ENCODE assay signal across 28 mouse cellular contexts in genomic region chr2:69132488-69133040, GRCm38 (mm10). TPM values are rescaled to one million over a fixed set of nuclear protein-coding genes. Genes with fewer than 3 reads are reported as not detected.
DNase-seq lines count a peak whose midpoint lies in the region; ATAC-seq and TF ChIP-seq lines count a peak whose summit lies in the region.
"Had no signal": no experiment of that assay in that cellular context is flagged by ENCODE, and none has a peak within 500 bp of the region (broad histone marks: within the 10 kb centered on the region; RNA-seq: fewer than 3 reads in every experiment).

No protein-coding gene starts in this region.

- no peak overlapping the region for H3K27ac ChIP-seq in intestine, embryonic 14.5 days (ENCODE audit: low read depth)
- no peak overlapping the region for H3K27ac ChIP-seq in intestine, postnatal 0 days (ENCODE audit: low read depth, low read length)
- peak overlapping the region; percentile 56; the same call in 1 of the 2 replicates for H3K27ac ChIP-seq in liver, embryonic 12.5 days
- 0 out of 2 replicates have a peak overlapping the region, but pooled peaks have one; percentile 18 for H3K27ac ChIP-seq in stomach, postnatal 0 days (replicated peaks)
- H3K27ac ChIP-seq: heart, embryonic 15.5 days; hindbrain, embryonic 12.5 days; hindbrain, postnatal 0 days; left cerebral cortex, adult 2 months had no signal

- peaks cover 12% of the 10 kb centered on the region for H3K4me1 ChIP-seq in intestine, embryonic 14.5 days (replicated peaks; ENCODE audit: control insufficient read depth, insufficient read depth, low read length)
- H3K4me1 ChIP-seq in intestine, postnatal 0 days (replicated peaks; ENCODE audit: control insufficient read depth, insufficient read depth, low read length) = 0 out of 2 replicates have a peak, but pooled peaks cover 12% of the 10 kb centered on the region
- peaks cover 25% of the 10 kb centered on the region for H3K4me1 ChIP-seq in liver, embryonic 12.5 days
- no peaks in the 10 kb centered on the region for H3K4me1 ChIP-seq in stomach, postnatal 0 days (replicated peaks; ENCODE audit: control insufficient read depth, insufficient read depth)

- H3K9ac ChIP-seq in intestine, embryonic 14.5 days (ENCODE audit: low read length) = no peak overlapping the region
- no peak overlapping the region for H3K9ac ChIP-seq in intestine, postnatal 0 days (ENCODE audit: low read depth, low read length)
- no peak overlapping the region for H3K9ac ChIP-seq in liver, embryonic 12.5 days
- no peak overlapping the region for H3K9ac ChIP-seq in stomach, postnatal 0 days (ENCODE audit: low read length)
- H3K9ac ChIP-seq: forebrain, postnatal 0 days; heart, embryonic 15.5 days; hindbrain, embryonic 12.5 days; lung, embryonic 14.5 days had no signal

- H3K4me2 ChIP-seq in intestine, embryonic 14.5 days (ENCODE audit: low read length) = no peak overlapping the region
- no peak overlapping the region for H3K4me2 ChIP-seq in intestine, postnatal 0 days (replicated peaks; ENCODE audit: low read depth)
- H3K4me2 ChIP-seq in liver, embryonic 12.5 days = no peak overlapping the region
- H3K4me2 ChIP-seq in stomach, postnatal 0 days (replicated peaks; ENCODE audit: low read depth) = no peak overlapping the region
- H3K4me2 ChIP-seq: heart, embryonic 15.5 days; hindbrain, embryonic 12.5 days; lung, embryonic 14.5 days had no signal

- no peak for TF ChIP-seq EP300 in stomach, postnatal 0 days (optimal IDR thresholded peaks at IDR 0.05)

- TF ChIP-seq CTCF in intestine, postnatal 0 days (IDR thresholded peaks at IDR 0.05; ENCODE audit: low read depth) = no peak
- no peak for TF ChIP-seq CTCF in stomach, postnatal 0 days (IDR thresholded peaks at IDR 0.05; ENCODE audit: low read depth)

- intact Hi-C loops in left cerebral cortex, postnatal 25 days (cut with DNase I) = no loop called here

- DNase-seq in intestine, embryonic 14.5 days (ENCODE audit: low spot score) = peak; percentile 51
- peak; percentile 41 for DNase-seq in urinary bladder, postnatal 14 days (ENCODE audit: low spot score)
- no peak for DNase-seq in urinary bladder, adult 2 months (ENCODE audit: low spot score)
- DNase-seq in stomach, postnatal 0 days (ENCODE audit: low spot score) = peak; percentile 22
- DNase-seq in adrenal gland, postnatal 10 days = no peak
- no peak for DNase-seq in left cerebral cortex, postnatal 25 days (ENCODE audit: low spot score in 2 of 2)
- DNase-seq: adrenal gland, adult 8-10 months; cerebellum, adult 11 months; cerebellum, adult 9-11 months; forebrain, postnatal 0 days; kidney, postnatal 25 days; left cerebral cortex, postnatal 4 days; lung, embryonic 14.5 days; lung, postnatal 14 days; right cerebral cortex, postnatal 25 days; spleen, adult 18-20 months; thymus, adult 18-20 months; thymus, postnatal 25 days had no signal

- no peak for ATAC-seq in intestine, embryonic 14.5 days (replicated peaks; ENCODE audit: low FRiP score, low TSS enrichment, low read depth)
- no peak for ATAC-seq in intestine, postnatal 0 days
- peak; percentile 25 for ATAC-seq in liver, embryonic 12.5 days
- ATAC-seq in stomach, postnatal 0 days (ENCODE audit: low FRiP score, low TSS enrichment) = no peak
- ATAC-seq: CD4-positive, CD25-positive, alpha-beta regulatory T cell, adult 4 months; forebrain, postnatal 0 days; hindbrain, postnatal 0 days; intestine, embryonic 16.5 days; midbrain, embryonic 16.5 days had no signal

- no peak overlapping the region for H3K4me3 ChIP-seq in intestine, embryonic 14.5 days (ENCODE audit: low read depth, low read length)
- H3K4me3 ChIP-seq in intestine, postnatal 0 days (ENCODE audit: low read depth, low read length) = no peak overlapping the region
- H3K4me3 ChIP-seq in liver, embryonic 12.5 days = no peak overlapping the region
- no peak overlapping the region for H3K4me3 ChIP-seq in stomach, postnatal 0 days (ENCODE audit: low read depth, low read length)
- H3K4me3 ChIP-seq: erythroblast, embryonic 14.5 days; heart, embryonic 15.5 days; hindbrain, embryonic 12.5 days; left cerebral cortex, adult 2 months had no signal

- H3K9me3 ChIP-seq in intestine, embryonic 14.5 days (ENCODE audit: control insufficient read depth, low read length) = no peaks in the 10 kb centered on the region
- H3K9me3 ChIP-seq in intestine, postnatal 0 days (ENCODE audit: control insufficient read depth) = no peaks in the 10 kb centered on the region
- no peaks in the 10 kb centered on the region for H3K9me3 ChIP-seq in liver, embryonic 12.5 days (replicated peaks)
- no peaks in the 10 kb centered on the region for H3K9me3 ChIP-seq in stomach, postnatal 0 days (ENCODE audit: control insufficient read depth, low read length)
- H3K9me3 ChIP-seq: heart, embryonic 15.5 days; hindbrain, embryonic 12.5 days had no signal

- 58% methylated on average over 5 of the region's 5 CpGs for WGBS in intestine, embryonic 14.5 days
- WGBS in intestine, postnatal 0 days = 44% methylated on average over 5 of the region's 5 CpGs
- WGBS in liver, embryonic 12.5 days (ENCODE audit: insufficient replicate concordance) = 52% methylated on average over 5 of the region's 5 CpGs
- WGBS in stomach, postnatal 0 days = 47% methylated on average over 5 of the region's 5 CpGs

- no peaks in the 10 kb centered on the region for H3K27me3 ChIP-seq in intestine, embryonic 14.5 days (replicated peaks; ENCODE audit: control insufficient read depth, insufficient read depth, low read length)
- H3K27me3 ChIP-seq in intestine, postnatal 0 days (replicated peaks; ENCODE audit: control insufficient read depth, insufficient read depth, low read length) = no peaks in the 10 kb centered on the region
- H3K27me3 ChIP-seq in liver, embryonic 12.5 days (replicated peaks) = no peaks in the 10 kb centered on the region
- H3K27me3 ChIP-seq in stomach, postnatal 0 days (ENCODE audit: control insufficient read depth, insufficient read depth, low read length) = no peaks in the 10 kb centered on the region
- H3K27me3 ChIP-seq: heart, embryonic 15.5 days; hindbrain, embryonic 12.5 days had no signal

- H3K36me3 ChIP-seq in intestine, embryonic 14.5 days (ENCODE audit: control insufficient read depth, insufficient read depth, low read length) = no peaks in the 10 kb centered on the region
- no peaks in the 10 kb centered on the region for H3K36me3 ChIP-seq in intestine, postnatal 0 days (ENCODE audit: control insufficient read depth, insufficient read depth)
- no peaks in the 10 kb centered on the region for H3K36me3 ChIP-seq in liver, embryonic 12.5 days
- no peaks in the 10 kb centered on the region for H3K36me3 ChIP-seq in stomach, postnatal 0 days (ENCODE audit: control insufficient read depth, insufficient read depth, low read length)
- H3K36me3 ChIP-seq: heart, embryonic 15.5 days; hindbrain, embryonic 12.5 days had no signal

RNA-seq across cellular contexts. Expression of gene Nostrin, which starts 3.0 kb away (rescaled TPM):
- 17.9 and 18.9 TPM in 2 replicates for polyA plus RNA-seq in intestine, embryonic 14.5 days (2014; fragmentation: Nextera tagmentation; extraction: Ambion mirVana)
- 33.3 and 37.9 TPM in 2 replicates for polyA plus RNA-seq in intestine, postnatal 0 days (2015; fragmentation: Nextera tagmentation; extraction: Ambion mirVana)
- 6.1 and 7.8 TPM in 2 replicates for polyA plus RNA-seq in urinary bladder, adult 2 months (2012; rRNA removed)
- 11.1 and 11.4 TPM in 2 replicates for polyA plus RNA-seq in liver, embryonic 12.5 days (2016; fragmentation: Nextera tagmentation; extraction: Ambion mirVana)
- 18.7 and 22.3 TPM in 2 replicates for polyA plus RNA-seq in stomach, postnatal 0 days (2015; fragmentation: Nextera tagmentation; extraction: Ambion mirVana)
- total RNA-seq in adrenal gland, postnatal 10 days (2021) = 10 to 100 TPM in 1 of 2 experiments, 1 to 10 TPM in 1; 9.3 to 10.7 TPM
- 1 to 10 TPM; 4.7 to 4.8 TPM for total RNA-seq in left cerebral cortex, postnatal 25 days (2021)
- polyA plus RNA-seq: erythroblast, embryonic 14.5 days had no signal

Comparison
In these comparisons a context has a peak if more than half of its experiments do, and no peak if none do; other contexts are left out.
1. DNase-seq: peak in intestine, embryonic 14.5 days (single experiment), urinary bladder, postnatal 14 days (single experiment) and stomach, postnatal 0 days (single experiment); none in urinary bladder, adult 2 months (single experiment), adrenal gland, postnatal 10 days (single experiment) and left cerebral cortex, postnatal 25 days (0 of 2).
2. H3K27ac ChIP-seq: peak in liver, embryonic 12.5 days (single experiment) and stomach, postnatal 0 days (single experiment); none in intestine, embryonic 14.5 days (single experiment) and intestine, postnatal 0 days (single experiment).